In the genomic region with DNA sequence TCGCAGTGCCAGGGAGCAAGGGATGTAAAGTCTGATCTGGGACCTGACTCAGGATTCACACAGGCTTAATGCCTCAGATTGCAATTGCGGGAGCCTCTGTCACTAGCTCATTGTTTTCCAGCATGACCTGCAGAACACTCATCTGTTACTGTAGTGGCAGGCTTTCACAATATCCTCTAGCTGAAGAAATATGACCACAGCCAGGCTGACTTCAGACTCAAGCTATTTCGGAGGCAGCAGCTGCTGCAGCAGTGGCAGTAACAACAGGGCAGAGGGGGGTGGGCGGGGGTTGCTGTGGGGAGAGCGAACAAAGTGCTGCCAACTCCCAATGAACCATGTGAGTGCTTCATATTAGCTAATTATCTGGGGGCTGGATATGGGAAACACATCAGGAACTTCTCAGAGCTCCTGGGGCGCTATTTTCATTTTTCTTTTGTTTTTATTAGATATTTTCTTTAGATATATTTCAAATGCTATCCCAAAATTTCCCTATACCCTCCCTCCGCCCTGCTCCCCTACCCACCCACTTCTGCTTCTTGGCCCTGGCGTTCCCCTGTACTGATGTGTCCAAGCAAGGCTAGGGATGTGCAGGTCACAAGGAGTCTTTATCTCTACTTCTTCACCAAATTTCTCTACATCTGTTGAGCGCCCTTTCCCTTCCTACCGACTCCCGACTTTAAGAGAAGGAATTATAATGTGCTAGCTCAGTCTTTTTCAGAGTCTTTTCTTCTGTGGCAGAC, we compare ENCODE assay signal across 10 mouse cellular contexts.
A peak's percentile ranks its signal among the peaks of the same experiment; 100 is the strongest.
DNase-seq lines count a peak whose midpoint lies in the region; ATAC-seq and TF ChIP-seq lines count a peak whose summit lies in the region.
"Had no signal": no experiment of that assay in that cellular context is flagged by ENCODE, and none has a peak within 500 bp of the region (broad histone marks: within the 10 kb centered on the region; RNA-seq: fewer than 3 reads in every experiment).

No protein-coding gene starts in this region.

- no peak overlapping the region for H3K27ac ChIP-seq in liver, embryonic 15.5 days (replicated peaks)
- H3K27ac ChIP-seq in liver, embryonic 12.5 days = no peak overlapping the region
- H3K27ac ChIP-seq in embryonic facial prominence, embryonic 15.5 days (replicated peaks) = no peak overlapping the region
- 0 out of 2 replicates have a peak overlapping the region, but pooled peaks have one; percentile 28 for H3K27ac ChIP-seq in limb, embryonic 14.5 days (replicated peaks; ENCODE audit: low read depth, low read length)
- H3K27ac ChIP-seq in neural tube, embryonic 15.5 days (replicated peaks) = no peak overlapping the region

- no peak overlapping the region for H3K9ac ChIP-seq in liver, embryonic 15.5 days
- no peak overlapping the region for H3K9ac ChIP-seq in liver, embryonic 12.5 days
- no peak overlapping the region for H3K9ac ChIP-seq in embryonic facial prominence, embryonic 15.5 days
- no peak overlapping the region for H3K9ac ChIP-seq in limb, embryonic 14.5 days (ENCODE audit: low read depth, low read length, severe bottlenecking)
- no peak overlapping the region for H3K9ac ChIP-seq in neural tube, embryonic 15.5 days (replicated peaks)

- ATAC-seq in liver, embryonic 15.5 days (ENCODE audit: insufficient read depth) = no peak
- ATAC-seq in liver, embryonic 12.5 days = no peak
- peak; percentile 54 for ATAC-seq in embryonic facial prominence, embryonic 15.5 days (ENCODE audit: insufficient number of reproducible peaks, low FRiP score, low TSS enrichment, low read depth)
- ATAC-seq in limb, embryonic 14.5 days (ENCODE audit: low FRiP score, low read depth) = peak; percentile 86
- peak; percentile 38; the same call in 1 of the 2 replicates for ATAC-seq in neural tube, embryonic 15.5 days (ENCODE audit: low FRiP score)
- no peak for ATAC-seq in frontal cortex, adult (ENCODE audit: low TSS enrichment)

- peaks cover 25% of the 10 kb centered on the region for H3K4me1 ChIP-seq in liver, embryonic 15.5 days (replicated peaks)
- H3K4me1 ChIP-seq in liver, embryonic 12.5 days = peaks cover 30% of the 10 kb centered on the region
- H3K4me1 ChIP-seq in embryonic facial prominence, embryonic 15.5 days = peaks cover 10% of the 10 kb centered on the region; the same call in 1 of the 2 replicates
- no peaks in the 10 kb centered on the region for H3K4me1 ChIP-seq in limb, embryonic 14.5 days (ENCODE audit: control insufficient read depth, insufficient read depth, low read length)
- peaks cover 5% of the 10 kb centered on the region for H3K4me1 ChIP-seq in neural tube, embryonic 15.5 days

- TF ChIP-seq POLR2A in limb, embryonic 14.5 days (IDR thresholded peaks at IDR 0.05; ENCODE audit: borderline replicate concordance, extremely low read depth, insufficient read depth, insufficient read length) = no peak

- peak overlapping the region; percentile 27 for H3K4me2 ChIP-seq in liver, embryonic 15.5 days
- no peak overlapping the region for H3K4me2 ChIP-seq in liver, embryonic 12.5 days
- 0 out of 2 replicates have a peak overlapping the region, but pooled peaks have one; percentile 4 for H3K4me2 ChIP-seq in embryonic facial prominence, embryonic 15.5 days (replicated peaks)
- H3K4me2 ChIP-seq in limb, embryonic 14.5 days (replicated peaks; ENCODE audit: low read depth, low read length, severe bottlenecking) = 0 out of 2 replicates have a peak overlapping the region, but pooled peaks have one; percentile 7
- no peak overlapping the region for H3K4me2 ChIP-seq in neural tube, embryonic 15.5 days
- H3K4me2 ChIP-seq: midbrain, embryonic 11.5 days had no signal

- no peaks in the 10 kb centered on the region for H3K27me3 ChIP-seq in liver, embryonic 15.5 days
- no peaks in the 10 kb centered on the region for H3K27me3 ChIP-seq in liver, embryonic 12.5 days (replicated peaks)
- H3K27me3 ChIP-seq in embryonic facial prominence, embryonic 15.5 days = no peaks in the 10 kb centered on the region
- no peaks in the 10 kb centered on the region for H3K27me3 ChIP-seq in limb, embryonic 14.5 days (ENCODE audit: control insufficient read depth, insufficient read depth, low read length)
- no peaks in the 10 kb centered on the region for H3K27me3 ChIP-seq in neural tube, embryonic 15.5 days (replicated peaks)

- no peak overlapping the region for H3K4me3 ChIP-seq in liver, embryonic 15.5 days (replicated peaks)
- no peak overlapping the region for H3K4me3 ChIP-seq in liver, embryonic 12.5 days
- H3K4me3 ChIP-seq in embryonic facial prominence, embryonic 15.5 days (replicated peaks) = no peak overlapping the region
- H3K4me3 ChIP-seq in limb, embryonic 14.5 days (replicated peaks; ENCODE audit: low read length) = no peak overlapping the region
- H3K4me3 ChIP-seq in neural tube, embryonic 15.5 days (replicated peaks) = no peak overlapping the region

- H3K9me3 ChIP-seq in liver, embryonic 15.5 days (replicated peaks) = no peaks in the 10 kb centered on the region
- H3K9me3 ChIP-seq in liver, embryonic 12.5 days (replicated peaks) = no peaks in the 10 kb centered on the region
- H3K9me3 ChIP-seq in embryonic facial prominence, embryonic 15.5 days (replicated peaks) = no peaks in the 10 kb centered on the region
- no peaks in the 10 kb centered on the region for H3K9me3 ChIP-seq in limb, embryonic 14.5 days (ENCODE audit: control insufficient read depth, low read length)
- no peaks in the 10 kb centered on the region for H3K9me3 ChIP-seq in neural tube, embryonic 15.5 days (replicated peaks)

- no peaks in the 10 kb centered on the region for H3K36me3 ChIP-seq in liver, embryonic 15.5 days (replicated peaks)
- H3K36me3 ChIP-seq in liver, embryonic 12.5 days = no peaks in the 10 kb centered on the region
- H3K36me3 ChIP-seq in embryonic facial prominence, embryonic 15.5 days = no peaks in the 10 kb centered on the region
- H3K36me3 ChIP-seq in limb, embryonic 14.5 days (ENCODE audit: control insufficient read depth, insufficient read depth, low read length) = no peaks in the 10 kb centered on the region
- no peaks in the 10 kb centered on the region for H3K36me3 ChIP-seq in neural tube, embryonic 15.5 days

- WGBS in liver, embryonic 15.5 days (ENCODE audit: insufficient replicate concordance) = 47% methylated on average over 11 of the region's 11 CpGs
- WGBS in liver, embryonic 12.5 days (ENCODE audit: insufficient replicate concordance) = 58% methylated on average over 11 of the region's 11 CpGs
- 41% methylated on average over 11 of the region's 11 CpGs for WGBS in embryonic facial prominence, embryonic 15.5 days
- 53% methylated on average over 11 of the region's 11 CpGs for WGBS in limb, embryonic 14.5 days
- WGBS in neural tube, embryonic 15.5 days = 57% methylated on average over 11 of the region's 11 CpGs

- DNase-seq in limb, embryonic 14.5 days (ENCODE audit: low spot score) = peak; percentile 51
- no peak for DNase-seq in cerebellum, postnatal 10 days
- DNase-seq: cerebellum, adult 18-20 months; thymus, postnatal 14 days had no signal

Comparison
In these comparisons a context has a peak if more than half of its experiments do, and no peak if none do; other contexts are left out.
1. H3K4me2 ChIP-seq: peak in liver, embryonic 15.5 days (single experiment), embryonic facial prominence, embryonic 15.5 days (single experiment) and limb, embryonic 14.5 days (single experiment); none in liver, embryonic 12.5 days (single experiment) and neural tube, embryonic 15.5 days (single experiment).
2. ATAC-seq: peak in embryonic facial prominence, embryonic 15.5 days (single experiment), limb, embryonic 14.5 days (single experiment) and neural tube, embryonic 15.5 days (single experiment); none in liver, embryonic 15.5 days (single experiment), liver, embryonic 12.5 days (single experiment) and frontal cortex, adult (single experiment).